Mouse (Mus musculus) hindbrain, embryonic 13.5 days (tissue): Measurements from ENCODE around the gene Foxj3. TPM values are rescaled to one million over a fixed set of nuclear protein-coding genes. Genes with fewer than 3 reads are reported as not detected.
A peak's percentile ranks its signal among the peaks of the same experiment; 100 is the strongest.
"Not testable (repeated sequence)": the region's sequence is repeated elsewhere in the genome, so short reads cannot be mapped to it uniquely, and the experiment has no call there.

Experiments
- ATAC-seq: fragments of 200-750 bp; cut with Nextera tagmentation; 2 replicates; pipeline ENCODE4 v1.8.0; 2017; ENCODE audit warnings: moderate TSS enrichment; ENCODE audit not compliant: low FRiP score
- H3K27ac ChIP-seq: fragments of 300-500 bp; sonication (generic); 2 replicates; pipeline ENCODE4 v1.5.1; 2015; ENCODE audit warnings: inconsistent platforms, mild to moderate bottlenecking, moderate library complexity
- H3K27me3 ChIP-seq: fragments of 300-500 bp; sonication (generic); 2 replicates; pipeline ENCODE4 v1.6.1; 2015; ENCODE audit warnings: mild to moderate bottlenecking, inconsistent platforms
- H3K36me3 ChIP-seq: fragments of 300-500 bp; sonication (generic); 2 replicates; pipeline ENCODE4 v1.6.1; 2015; ENCODE audit warnings: mild to moderate bottlenecking, inconsistent platforms
- H3K4me1 ChIP-seq: fragments of 300-500 bp; sonication (generic); replicated peaks from 2 replicates; pipeline ENCODE4 v1.6.1; 2015; ENCODE audit warnings: inconsistent platforms
- H3K4me2 ChIP-seq: fragments of 300-500 bp; sonication (generic); 2 replicates; pipeline ENCODE4 v1.6.1; 2015; ENCODE audit warnings: inconsistent platforms, mild to moderate bottlenecking, moderate library complexity
- H3K4me3 ChIP-seq: fragments of 300-500 bp; sonication (generic); 2 replicates; pipeline ENCODE4 v1.5.1; 2015; ENCODE audit warnings: mild to moderate bottlenecking, inconsistent platforms
- H3K9ac ChIP-seq: fragments of 300-500 bp; sonication (generic); 2 replicates; pipeline ENCODE4 v1.6.1; 2015; ENCODE audit warnings: mild to moderate bottlenecking, inconsistent platforms
- H3K9me3 ChIP-seq: fragments of 300-500 bp; sonication (generic); 2 replicates; pipeline ENCODE4 v1.6.1; 2016; ENCODE audit warnings: inconsistent platforms
- WGBS: fragments of 180-500 bp; shearing (Covaris S2); methylation state at CpG from one replicate; pipeline ENCODE4 v1.1.7; 2015; 5-methylcytosine and 5-hydroxymethylcytosine counted together
- polyA plus RNA-seq: library from polyadenylated mRNA; unstranded; fragments of >200 nt; fragmentation: Nextera tagmentation; extraction: Ambion mirVana; gene quantifications from 2 replicates; pipeline ENCODE4 v1.2.1, GENCODE M21; 2015

Gene Foxj3
- polyA plus RNA-seq = 25.4 and 26.7 TPM in 2 replicates

DNA sequence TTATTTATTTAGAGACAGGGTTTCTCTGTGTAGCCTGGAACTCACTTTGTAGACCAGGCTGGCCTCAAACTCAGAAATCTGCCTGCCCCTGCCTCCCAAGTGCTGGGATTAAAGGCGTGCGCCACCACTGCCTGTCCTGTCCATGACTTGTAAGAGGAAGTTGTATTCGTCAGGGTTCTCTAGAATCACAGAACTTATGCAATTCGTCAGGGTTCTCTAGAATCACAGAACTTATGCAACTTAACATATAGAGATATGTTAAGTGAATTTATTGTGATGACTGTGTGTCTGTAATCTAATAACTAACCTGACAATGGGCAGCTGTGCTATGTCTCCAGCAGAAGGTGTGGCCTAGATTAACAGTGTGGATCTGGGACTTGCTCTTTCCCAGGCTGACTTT is at the start of gene Foxj3:
Foxj3 (plus strand) TSS at position 390 of the 400 bp plus-strand sequence.
- H3K9ac ChIP-seq, H3K4me2 ChIP-seq, H3K27me3 ChIP-seq, H3K9me3 ChIP-seq, ATAC-seq, H3K27ac ChIP-seq, H3K36me3 ChIP-seq, H3K4me3 ChIP-seq: not testable (repeated sequence)
- 94% methylated on average over 4 of the region's 4 CpGs for WGBS
- H3K4me1 ChIP-seq = peaks cover 26% of the 10 kb centered on the region

DNA sequence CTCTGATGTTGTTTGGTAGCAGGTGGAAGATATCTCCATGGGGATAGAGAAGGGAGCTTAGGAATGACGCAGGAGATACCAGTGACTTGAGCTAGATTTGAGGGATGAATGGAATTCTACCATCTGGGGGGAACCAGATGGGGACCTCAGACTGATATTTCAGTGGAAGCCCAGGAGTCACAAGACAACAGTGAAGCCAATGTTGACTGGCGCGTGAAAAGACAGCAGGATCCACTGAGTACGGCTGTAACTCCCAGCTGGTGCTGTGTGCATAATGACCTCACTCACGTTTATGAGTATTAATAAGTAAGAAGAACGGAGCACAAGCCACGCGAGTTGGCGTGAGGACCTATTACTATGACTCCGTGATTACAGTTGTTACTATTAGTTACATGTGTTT is 47.1 kb upstream of the Foxj3 start:
- H3K4me2 ChIP-seq = no peak overlapping the region
- 67% methylated on average over 10 of the region's 10 CpGs for WGBS

DNA sequence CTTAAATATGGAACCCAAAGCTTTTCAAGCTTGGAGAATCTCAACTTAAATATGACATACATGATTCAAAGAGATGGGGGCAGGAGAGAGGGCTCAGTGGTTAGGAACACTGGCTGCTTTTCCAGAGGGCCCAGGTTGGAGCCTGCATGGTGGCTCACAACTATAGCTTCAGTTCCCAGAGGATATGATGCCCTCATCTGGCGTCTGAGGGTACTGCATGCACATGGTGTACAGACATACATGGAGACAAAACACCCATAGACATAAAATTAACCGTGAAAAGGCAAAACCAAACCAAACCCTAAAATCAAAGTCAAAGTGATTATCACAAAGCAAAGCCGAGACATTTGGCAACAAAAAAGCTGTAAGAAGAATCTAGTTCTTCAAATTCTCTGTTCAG is 46.0 kb upstream of the Foxj3 start:
- H3K4me2 ChIP-seq = peak overlapping the region; percentile 61; the same call in 1 of the 2 replicates

More for the DNA sequence above, 47.1 kb upstream of the Foxj3 start:
- Histone ChIP-seq H3K9me3 (no peaks in the 10 kb centered on the region; the same call in 1 of the 2 replicates), H3K36me3 (no peaks in the 10 kb centered on the region), H3K9ac (no peak overlapping the region), H3K4me1 (peaks cover 28% of the 10 kb centered on the region), H3K27me3 (peaks cover 11% of the 10 kb centered on the region), H3K4me3 (no peak overlapping the region), H3K27ac (0 out of 2 replicates have a peak overlapping the region, but pooled peaks have one; percentile 23)
- ATAC-seq = no peak

DNA sequence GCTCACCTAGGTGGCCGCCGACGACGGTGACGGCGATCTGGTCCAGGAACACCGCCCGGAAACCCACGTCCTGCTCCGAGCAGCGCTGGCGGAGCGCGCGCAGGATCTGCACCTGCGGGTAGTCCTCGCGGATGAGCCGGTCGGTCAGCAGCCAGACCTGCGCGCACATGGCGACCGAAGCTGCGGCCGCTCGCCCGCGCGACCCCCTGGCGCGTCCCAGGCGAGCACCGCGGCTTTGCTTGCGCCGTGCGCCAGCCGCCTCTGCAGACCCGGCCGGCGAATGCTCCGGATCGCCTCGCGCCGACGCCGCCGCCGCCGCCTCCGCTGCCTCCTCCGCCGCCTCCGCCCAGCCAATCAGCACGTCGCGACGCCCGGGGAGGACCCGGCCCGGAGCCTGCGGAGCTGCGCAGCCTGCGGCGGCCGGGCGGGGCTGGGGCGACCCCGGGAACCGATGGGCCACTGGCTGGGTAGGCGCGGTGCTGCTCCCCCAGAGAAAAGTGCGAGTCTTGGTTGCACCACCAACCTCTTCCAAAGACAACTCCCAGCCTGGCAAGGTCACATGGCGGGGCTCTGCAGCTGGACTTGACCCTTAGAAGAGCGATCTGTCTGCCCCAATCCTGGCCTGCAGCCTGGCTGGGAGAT is 44.4 kb upstream of the Foxj3 start, which contains the start of gene Rimkla:
Rimkla (minus strand) TSS at position 338 of the 642 bp plus-strand sequence.
- H3K27ac ChIP-seq = peak within 1 kb of the TSS; percentile 86
- H3K4me2 ChIP-seq = peak within 1 kb of the TSS; percentile 61
- no peaks in the 10 kb centered on the region for H3K36me3 ChIP-seq
- H3K27me3 ChIP-seq = peaks cover 22% of the 10 kb centered on the region
- peak within 1 kb of the TSS; percentile 60 for H3K4me3 ChIP-seq
- ATAC-seq = peak; percentile 93
- WGBS = 0% methylated on average over 52 of the region's 77 CpGs
- peak within 1 kb of the TSS; percentile 78 for H3K9ac ChIP-seq
- peaks cover 28% of the 10 kb centered on the region for H3K4me1 ChIP-seq
- no peaks in the 10 kb centered on the region; the same call in 1 of the 2 replicates for H3K9me3 ChIP-seq

More for the DNA sequence above, 46.0 kb upstream of the Foxj3 start:
- WGBS = 82% methylated on average over 3 of the region's 3 CpGs
- Histone ChIP-seq H3K9me3 (no peaks in the 10 kb centered on the region; the same call in 1 of the 2 replicates), H3K27ac (no peak overlapping the region), H3K27me3 (peaks cover 18% of the 10 kb centered on the region), H3K4me1 (peaks cover 28% of the 10 kb centered on the region), H3K4me3 (no peak overlapping the region), H3K9ac (no peak overlapping the region), H3K36me3 (no peaks in the 10 kb centered on the region)
- no peak for ATAC-seq

DNA sequence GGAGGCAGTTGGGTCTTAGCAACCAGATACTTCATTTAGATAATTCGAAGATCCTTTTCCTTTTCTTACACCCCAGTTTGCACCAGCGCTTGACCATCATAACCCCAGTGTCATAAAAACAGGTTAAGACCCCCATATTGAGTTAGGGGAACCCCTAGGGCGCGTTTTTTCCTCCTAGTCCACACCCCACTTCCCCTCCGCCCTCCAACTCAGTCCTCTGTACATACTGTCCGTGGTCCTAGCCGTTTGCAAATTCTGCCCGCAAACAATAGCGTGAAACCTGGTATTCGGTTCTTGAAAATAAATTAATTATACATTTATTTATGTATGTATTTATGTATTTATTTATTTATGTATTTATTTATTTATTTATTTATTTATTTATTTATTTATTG is 43.9 kb upstream of the Foxj3 start:
- WGBS = 35% methylated on average over 10 of the region's 10 CpGs
- no peaks in the 10 kb centered on the region; the same call in 1 of the 2 replicates for H3K9me3 ChIP-seq
- H3K9ac ChIP-seq = peak overlapping the region; percentile 78
- H3K27ac ChIP-seq = peak overlapping the region; percentile 86
- peak; percentile 51 for ATAC-seq
- no peaks in the 10 kb centered on the region for H3K36me3 ChIP-seq
- peak overlapping the region; percentile 60 for H3K4me3 ChIP-seq
- H3K4me1 ChIP-seq = peaks cover 28% of the 10 kb centered on the region
- H3K4me2 ChIP-seq = peak overlapping the region; percentile 61
- H3K27me3 ChIP-seq = peaks cover 22% of the 10 kb centered on the region

DNA sequence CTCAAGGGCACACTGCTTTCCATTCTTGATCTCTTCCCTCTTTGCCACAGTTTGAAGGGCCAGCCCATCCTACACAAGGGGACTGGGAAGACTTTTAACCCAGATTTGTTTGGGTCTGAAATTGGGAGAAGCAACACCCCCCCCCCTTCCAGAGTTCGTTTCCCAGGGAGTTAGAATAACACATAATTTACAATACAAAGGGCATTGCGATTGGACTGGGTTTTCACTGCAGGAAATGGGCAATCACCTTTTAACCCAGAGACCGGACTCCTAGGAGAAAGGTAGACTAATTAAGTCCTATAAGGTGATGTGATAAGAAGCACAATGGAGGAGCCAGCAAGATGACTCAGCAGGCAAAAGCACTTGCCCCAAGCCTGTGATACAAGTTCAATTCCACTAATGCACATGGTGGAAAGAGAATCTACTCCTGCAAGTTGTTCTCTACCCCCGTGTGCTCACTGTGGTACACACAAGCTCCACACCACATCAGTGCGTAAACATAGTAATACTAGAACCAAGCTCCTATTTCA is 38.4 kb upstream of the Foxj3 start:
- H3K27ac ChIP-seq = no peak overlapping the region
- peaks cover 19% of the 10 kb centered on the region for H3K27me3 ChIP-seq
- no peak overlapping the region for H3K9ac ChIP-seq
- 67% methylated on average over 5 of the region's 5 CpGs for WGBS
- ATAC-seq = no peak
- H3K9me3 ChIP-seq = no peaks in the 10 kb centered on the region
- no peak overlapping the region for H3K4me3 ChIP-seq
- H3K36me3 ChIP-seq = no peaks in the 10 kb centered on the region
- no peak overlapping the region for H3K4me2 ChIP-seq
- no peaks in the 10 kb centered on the region for H3K4me1 ChIP-seq

DNA sequence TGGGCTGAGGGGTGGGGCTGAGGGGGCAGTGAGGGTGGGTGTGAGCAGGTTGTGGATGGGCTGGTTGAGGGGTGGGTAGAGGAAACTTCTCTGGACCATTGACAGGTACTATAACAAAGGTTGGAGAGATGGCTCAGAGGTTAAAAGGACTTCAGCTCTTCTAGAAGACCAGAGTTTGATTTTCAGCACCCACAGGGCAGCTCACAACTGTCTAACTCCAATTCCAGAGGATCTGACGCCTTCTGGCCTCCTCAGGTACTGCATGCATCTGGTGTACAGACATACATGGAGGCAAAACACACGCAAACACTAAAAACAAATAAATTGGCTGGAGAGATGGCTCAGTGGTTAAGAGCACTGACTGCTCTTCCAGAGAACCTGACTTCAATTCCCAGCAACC is 25.2 kb upstream of the Foxj3 start:
- H3K4me2 ChIP-seq = no peak overlapping the region
- WGBS = 65% methylated on average over 2 of the region's 2 CpGs
- no peaks in the 10 kb centered on the region for H3K27me3 ChIP-seq
- H3K4me3 ChIP-seq = no peak overlapping the region
- H3K4me1 ChIP-seq = no peaks in the 10 kb centered on the region
- H3K9me3 ChIP-seq = no peaks in the 10 kb centered on the region
- H3K9ac ChIP-seq = no peak overlapping the region
- H3K36me3 ChIP-seq = no peaks in the 10 kb centered on the region
- ATAC-seq = no peak
- no peak overlapping the region for H3K27ac ChIP-seq

DNA sequence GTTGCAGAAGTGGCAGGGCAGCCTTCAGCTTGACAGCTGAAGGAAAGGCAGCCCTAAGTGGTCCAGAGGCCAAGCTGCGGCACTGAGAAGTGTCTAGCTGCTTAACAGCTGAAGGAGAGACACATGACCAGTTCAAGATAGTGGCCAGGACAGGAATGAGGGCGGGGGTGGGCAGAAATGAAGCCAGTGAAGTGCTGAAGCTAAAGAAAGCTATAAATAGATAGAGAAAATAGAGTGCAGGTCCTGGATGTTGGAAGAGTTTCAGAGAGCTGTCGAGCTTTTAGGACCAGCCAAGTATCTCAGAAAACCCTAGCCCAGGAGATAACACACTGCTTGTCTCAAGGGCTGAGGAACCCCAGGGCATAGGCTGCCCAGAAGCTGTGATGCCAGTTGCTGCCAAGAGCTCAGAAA is 24.1 kb upstream of the Foxj3 start:
- Histone ChIP-seq H3K27me3 (no peaks in the 10 kb centered on the region), H3K27ac (no peak overlapping the region), H3K36me3 (no peaks in the 10 kb centered on the region), H3K4me1 (no peaks in the 10 kb centered on the region), H3K4me3 (no peak overlapping the region), H3K9ac (no peak overlapping the region), H3K9me3 (no peaks in the 10 kb centered on the region), H3K4me2 (no peak overlapping the region)
- 77% methylated on average over 3 of the region's 3 CpGs for WGBS
- no peak for ATAC-seq

DNA sequence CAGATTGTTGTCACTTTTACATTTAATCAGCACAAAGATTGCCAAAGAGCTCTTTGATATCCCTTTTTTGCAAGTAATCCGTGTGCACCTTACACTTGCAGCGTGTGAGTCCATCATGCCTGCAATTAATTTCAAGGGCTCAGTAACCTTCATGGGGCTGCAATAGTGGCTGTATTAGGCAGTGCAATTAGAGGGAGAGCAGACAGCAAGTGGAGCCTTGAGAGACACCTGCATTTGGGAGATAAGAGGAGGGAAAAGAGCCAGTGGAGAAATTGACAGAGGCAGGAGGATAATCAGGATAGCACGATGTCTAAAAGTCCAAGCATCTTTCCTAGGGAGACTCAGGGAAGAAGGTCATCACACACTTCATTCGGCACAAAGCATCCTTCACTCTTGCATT is 13.2 kb upstream of the Foxj3 start:
- no peak overlapping the region for H3K9ac ChIP-seq
- no peak overlapping the region; the same call in 1 of the 2 replicates for H3K4me2 ChIP-seq
- H3K36me3 ChIP-seq = no peaks in the 10 kb centered on the region
- ATAC-seq = peak; percentile 71; the same call in 1 of the 2 replicates
- H3K4me1 ChIP-seq = peaks cover 12% of the 10 kb centered on the region
- H3K27me3 ChIP-seq = no peaks in the 10 kb centered on the region
- no peaks in the 10 kb centered on the region for H3K9me3 ChIP-seq
- no peak overlapping the region for H3K4me3 ChIP-seq
- H3K27ac ChIP-seq = peak overlapping the region; percentile 88
- 60% methylated on average over 4 of the region's 4 CpGs for WGBS

DNA sequence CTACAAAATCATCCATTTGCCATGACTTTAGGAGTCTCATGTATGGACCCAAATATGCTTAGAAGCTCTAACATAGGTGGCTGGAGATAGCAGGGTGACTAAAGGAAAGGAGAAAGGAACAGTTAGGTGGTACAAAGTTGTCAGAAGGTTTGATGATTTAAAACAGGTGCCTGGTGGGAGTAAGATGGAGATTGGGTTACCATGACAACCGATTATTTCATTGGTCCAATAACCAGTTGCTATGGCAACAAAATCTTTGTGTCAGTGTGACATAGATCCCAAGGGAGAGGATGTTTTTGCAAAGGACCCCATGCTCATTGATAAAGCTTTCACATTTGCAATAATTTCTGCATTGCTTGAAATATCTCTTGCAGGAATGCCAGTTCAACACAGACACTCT is 12.8 kb upstream of the Foxj3 start:
- 0 out of 2 replicates have a peak, but pooled peaks have one; percentile 36 for ATAC-seq
- no peaks in the 10 kb centered on the region for H3K9me3 ChIP-seq
- H3K9ac ChIP-seq = no peak overlapping the region
- H3K36me3 ChIP-seq = no peaks in the 10 kb centered on the region
- H3K4me1 ChIP-seq = peaks cover 12% of the 10 kb centered on the region
- H3K27ac ChIP-seq = peak overlapping the region; percentile 88
- no peak overlapping the region; the same call in 1 of the 2 replicates for H3K4me2 ChIP-seq
- WGBS = 66% methylated on average over 1 of the region's 1 CpGs
- no peaks in the 10 kb centered on the region for H3K27me3 ChIP-seq
- H3K4me3 ChIP-seq = no peak overlapping the region

DNA sequence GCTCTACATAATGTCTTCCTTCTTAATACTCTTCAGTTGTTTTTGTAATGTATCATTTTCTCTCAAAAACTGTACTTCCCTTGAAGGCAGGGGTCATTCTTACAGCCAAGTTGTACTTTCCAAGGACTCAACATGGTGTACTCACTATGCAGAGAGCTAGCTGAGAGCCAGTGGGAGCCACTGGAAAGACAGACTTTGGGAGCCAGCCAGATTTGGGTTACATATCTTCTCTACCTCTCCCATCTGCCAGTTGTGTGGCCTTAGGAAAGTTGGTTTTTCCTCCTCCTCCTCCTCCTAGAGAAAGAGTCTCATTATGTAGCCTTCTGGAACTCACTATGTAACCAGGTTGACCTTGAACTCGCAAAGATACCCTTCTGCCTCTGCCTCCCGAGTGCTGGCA is 12.3 kb upstream of the Foxj3 start:
- H3K4me2 ChIP-seq = no peak overlapping the region; the same call in 1 of the 2 replicates
- no peaks in the 10 kb centered on the region for H3K36me3 ChIP-seq
- peaks cover 12% of the 10 kb centered on the region for H3K4me1 ChIP-seq
- H3K9me3 ChIP-seq = no peaks in the 10 kb centered on the region
- no peak overlapping the region for H3K4me3 ChIP-seq
- no peaks in the 10 kb centered on the region for H3K27me3 ChIP-seq
- no peak for ATAC-seq
- H3K9ac ChIP-seq = no peak overlapping the region
- H3K27ac ChIP-seq = peak overlapping the region; percentile 88
- 88% methylated on average over 2 of the region's 2 CpGs for WGBS

DNA sequence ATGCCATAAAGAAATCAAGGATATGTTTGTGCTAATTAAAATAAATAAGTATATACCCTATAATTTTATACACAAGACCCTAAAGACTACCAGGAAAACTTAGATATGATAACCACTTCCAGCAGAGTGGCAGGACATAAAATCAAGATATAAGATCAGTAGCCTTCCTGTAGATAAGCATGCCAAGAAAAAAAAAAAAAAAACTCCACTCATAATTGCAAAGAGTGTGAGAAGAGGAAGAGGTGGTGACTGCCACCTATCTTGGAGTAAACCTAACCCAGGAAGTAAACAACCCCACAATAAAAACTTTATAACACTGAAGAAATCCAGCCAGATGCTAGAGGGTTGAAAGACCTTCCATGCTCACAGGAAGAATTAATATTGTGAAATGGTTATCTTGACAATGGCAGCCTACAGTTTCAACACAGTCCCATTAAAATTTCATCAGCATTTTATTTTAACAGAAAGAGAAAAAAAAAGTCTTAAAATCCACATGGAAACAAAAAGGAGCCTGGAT is 10.4 kb upstream of the Foxj3 start:
- no peak overlapping the region for H3K9ac ChIP-seq
- no peak overlapping the region for H3K4me2 ChIP-seq
- H3K4me1 ChIP-seq = peaks cover 12% of the 10 kb centered on the region
- H3K9me3 ChIP-seq = no peaks in the 10 kb centered on the region
- no peak for ATAC-seq
- no peak overlapping the region for H3K4me3 ChIP-seq
- no peaks in the 10 kb centered on the region for H3K36me3 ChIP-seq
- H3K27ac ChIP-seq = no peak overlapping the region
- H3K27me3 ChIP-seq = no peaks in the 10 kb centered on the region
